Comparison of ENCODE assay signal across 19 mouse cellular contexts in genomic region chr17:25765886-25766285, GRCm38 (mm10). TPM values are rescaled to one million over a fixed set of nuclear protein-coding genes. Genes with fewer than 3 reads are reported as not detected.
DNase-seq lines count a peak whose midpoint lies in the region; ATAC-seq and TF ChIP-seq lines count a peak whose summit lies in the region.
"Had no signal": no experiment of that assay in that cellular context is flagged by ENCODE, and none has a peak within 500 bp of the region (broad histone marks: within the 10 kb centered on the region; RNA-seq: fewer than 3 reads in every experiment).

No protein-coding gene starts in this region.

- no peaks in the 10 kb centered on the region for H3K36me3 ChIP-seq in forebrain, embryonic 10.5 days (replicated peaks)
- no peaks in the 10 kb centered on the region for H3K36me3 ChIP-seq in forebrain, embryonic 16.5 days (ENCODE audit: control insufficient read depth, insufficient read depth)
- no peaks in the 10 kb centered on the region for H3K36me3 ChIP-seq in neural tube, embryonic 11.5 days (ENCODE audit: control insufficient read depth, insufficient read depth, low read length)
- no peaks in the 10 kb centered on the region for H3K36me3 ChIP-seq in neural tube, embryonic 15.5 days
- no peaks in the 10 kb centered on the region for H3K36me3 ChIP-seq in forebrain, postnatal 0 days (ENCODE audit: insufficient read depth)
- H3K36me3 ChIP-seq: heart, embryonic 10.5 days; liver, embryonic 13.5 days; neural tube, embryonic 13.5 days; stomach, embryonic 15.5 days had no signal

- H3K9me3 ChIP-seq in forebrain, embryonic 10.5 days, result no peaks in the 10 kb centered on the region
- no peaks in the 10 kb centered on the region for H3K9me3 ChIP-seq in forebrain, embryonic 16.5 days (ENCODE audit: control insufficient read depth, low read length)
- no peaks in the 10 kb centered on the region for H3K9me3 ChIP-seq in neural tube, embryonic 11.5 days (ENCODE audit: control insufficient read depth, low read length)
- H3K9me3 ChIP-seq in neural tube, embryonic 15.5 days (replicated peaks), result no peaks in the 10 kb centered on the region
- H3K9me3 ChIP-seq in forebrain, postnatal 0 days (ENCODE audit: low read length), result no peaks in the 10 kb centered on the region
- H3K9me3 ChIP-seq: heart, embryonic 10.5 days; liver, embryonic 13.5 days; neural tube, embryonic 13.5 days; stomach, embryonic 15.5 days had no signal

- TF ChIP-seq CTCF in forebrain, postnatal 0 days (IDR thresholded peaks at IDR 0.05; ENCODE audit: low read depth), result no peak

- peaks cover 16% of the 10 kb centered on the region for H3K4me1 ChIP-seq in forebrain, embryonic 10.5 days
- H3K4me1 ChIP-seq in forebrain, embryonic 16.5 days (replicated peaks; ENCODE audit: control insufficient read depth, insufficient read depth, low read length), result 0 out of 2 replicates have a peak, but pooled peaks cover 3% of the 10 kb centered on the region
- no peaks in the 10 kb centered on the region for H3K4me1 ChIP-seq in neural tube, embryonic 11.5 days (ENCODE audit: control insufficient read depth, insufficient read depth, low read length)
- H3K4me1 ChIP-seq in neural tube, embryonic 15.5 days, result no peaks in the 10 kb centered on the region
- H3K4me1 ChIP-seq in forebrain, postnatal 0 days (ENCODE audit: insufficient read depth), result no peaks in the 10 kb centered on the region
- H3K4me1 ChIP-seq: heart, embryonic 10.5 days; liver, embryonic 13.5 days; neural tube, embryonic 13.5 days; stomach, embryonic 15.5 days had no signal

- peak; percentile 46 for DNase-seq in forebrain, embryonic 10.5 days (ENCODE audit: extremely low spot score, low spot score)
- peak; percentile 58 for DNase-seq in neural tube, embryonic 11.5 days (ENCODE audit: low spot score)
- DNase-seq in forebrain, postnatal 0 days, result no peak
- DNase-seq in right cerebral cortex, postnatal 14 days, result no peak
- DNase-seq in adrenal gland, adult 8-10 months, result no peak
- no peak for DNase-seq in adrenal gland, postnatal 10 days
- DNase-seq: cerebellum, adult 11-12 months; gastrocnemius, postnatal 10 days; layer of hippocampus, postnatal 36 days; left cerebral cortex, postnatal 4 days; liver, embryonic 13.5 days had no signal

- 53% methylated on average over 5 of the region's 5 CpGs for WGBS in forebrain, embryonic 10.5 days
- 11% methylated on average over 5 of the region's 5 CpGs for WGBS in forebrain, embryonic 16.5 days
- WGBS in neural tube, embryonic 11.5 days, result 40% methylated on average over 5 of the region's 5 CpGs
- 25% methylated on average over 5 of the region's 5 CpGs for WGBS in neural tube, embryonic 15.5 days
- 13% methylated on average over 5 of the region's 5 CpGs for whole genome bisulfite sequencing in forebrain, postnatal 0 days

- H3K9ac ChIP-seq in forebrain, embryonic 16.5 days (replicated peaks; ENCODE audit: low read depth, low read length), result no peak overlapping the region
- H3K9ac ChIP-seq in neural tube, embryonic 11.5 days (ENCODE audit: low read length), result no peak overlapping the region
- no peak overlapping the region for H3K9ac ChIP-seq in neural tube, embryonic 15.5 days (replicated peaks)
- H3K9ac ChIP-seq in forebrain, postnatal 0 days, result no peak overlapping the region
- H3K9ac ChIP-seq: liver, embryonic 13.5 days; neural tube, embryonic 13.5 days; stomach, embryonic 15.5 days had no signal

- H3K4me2 ChIP-seq in forebrain, embryonic 16.5 days (ENCODE audit: low read length), result no peak overlapping the region
- H3K4me2 ChIP-seq in neural tube, embryonic 11.5 days (ENCODE audit: low read depth), result no peak overlapping the region
- H3K4me2 ChIP-seq in neural tube, embryonic 15.5 days, result no peak overlapping the region
- H3K4me2 ChIP-seq in forebrain, postnatal 0 days (ENCODE audit: low read depth), result no peak overlapping the region
- H3K4me2 ChIP-seq: liver, embryonic 13.5 days; neural tube, embryonic 13.5 days; stomach, embryonic 15.5 days had no signal

- no peak for ATAC-seq in forebrain, embryonic 16.5 days
- no peak for ATAC-seq in neural tube, embryonic 11.5 days (ENCODE audit: insufficient read depth, low FRiP score, low TSS enrichment)
- no peak for ATAC-seq in neural tube, embryonic 15.5 days (ENCODE audit: low FRiP score)
- ATAC-seq in forebrain, postnatal 0 days, result peak; percentile 43; the same call in 1 of the 2 replicates
- ATAC-seq: Patski had no signal

- no peak overlapping the region for H3K4me3 ChIP-seq in forebrain, embryonic 10.5 days
- H3K4me3 ChIP-seq in forebrain, embryonic 16.5 days (replicated peaks; ENCODE audit: low read length), result no peak overlapping the region
- H3K4me3 ChIP-seq in neural tube, embryonic 11.5 days (ENCODE audit: low read depth, low read length), result no peak overlapping the region
- no peak overlapping the region for H3K4me3 ChIP-seq in neural tube, embryonic 15.5 days (replicated peaks)
- H3K4me3 ChIP-seq in forebrain, postnatal 0 days (ENCODE audit: low read depth, low read length), result no peak overlapping the region
- H3K4me3 ChIP-seq: heart, embryonic 10.5 days; liver, embryonic 13.5 days; neural tube, embryonic 13.5 days; stomach, embryonic 15.5 days had no signal

- H3K27me3 ChIP-seq in forebrain, embryonic 10.5 days (ENCODE audit: poor library complexity, severe bottlenecking), result peaks cover 36% of the 10 kb centered on the region
- no peaks in the 10 kb centered on the region for H3K27me3 ChIP-seq in forebrain, embryonic 16.5 days (replicated peaks; ENCODE audit: control insufficient read depth, insufficient read depth, low read length)
- no peaks in the 10 kb centered on the region for H3K27me3 ChIP-seq in neural tube, embryonic 11.5 days (ENCODE audit: control insufficient read depth, insufficient read depth, low read length)
- H3K27me3 ChIP-seq in neural tube, embryonic 15.5 days (replicated peaks), result peaks cover 28% of the 10 kb centered on the region
- H3K27me3 ChIP-seq in forebrain, postnatal 0 days (ENCODE audit: insufficient read depth, low read length), result no peaks in the 10 kb centered on the region
- H3K27me3 ChIP-seq: Patski; stomach, embryonic 15.5 days had no signal

- H3K27ac ChIP-seq in forebrain, embryonic 10.5 days, result no peak overlapping the region
- no peak overlapping the region for H3K27ac ChIP-seq in forebrain, embryonic 16.5 days (ENCODE audit: low read length)
- H3K27ac ChIP-seq in neural tube, embryonic 11.5 days (ENCODE audit: low read depth, low read length), result no peak overlapping the region
- H3K27ac ChIP-seq in neural tube, embryonic 15.5 days (replicated peaks), result no peak overlapping the region
- H3K27ac ChIP-seq in forebrain, postnatal 0 days (ENCODE audit: low read depth, low read length), result no peak overlapping the region
- H3K27ac ChIP-seq: heart, embryonic 10.5 days; liver, embryonic 13.5 days; neural tube, embryonic 13.5 days; stomach, embryonic 15.5 days had no signal

RNA-seq across cellular contexts. Expression of gene Narfl, which starts 7.7 kb away (rescaled TPM):
- polyA plus RNA-seq in forebrain, embryonic 10.5 days (2016; fragmentation: Nextera tagmentation; extraction: Ambion mirVana), result 24.9 and 26.1 TPM in 2 replicates
- polyA plus RNA-seq in forebrain, embryonic 16.5 days (2015; fragmentation: Nextera tagmentation; extraction: Ambion mirVana), result 33.1 and 34.9 TPM in 2 replicates
- polyA plus RNA-seq in neural tube, embryonic 11.5 days (2014; fragmentation: Nextera tagmentation; extraction: Ambion mirVana), result 22.9 and 27.8 TPM in 2 replicates
- 26.6 and 30.6 TPM in 2 replicates for polyA plus RNA-seq in neural tube, embryonic 15.5 days (2015; fragmentation: Nextera tagmentation; extraction: Ambion mirVana)
- 31.0 and 35.0 TPM in 2 replicates for total RNA-seq in forebrain, postnatal 0 days (2014; rRNA removed)
- polyA plus RNA-seq in forebrain, postnatal 0 days (2015; fragmentation: Nextera tagmentation; extraction: Ambion mirVana), result 30.4 and 30.8 TPM in 2 replicates
- 10 to 100 TPM; 34.8 to 45.2 (median 40.1) TPM for total RNA-seq in adrenal gland, adult 8-10 months (2022)
- total RNA-seq in adrenal gland, postnatal 10 days (2021), result 10 to 100 TPM; 31.9 to 39.7 TPM

RNA-seq across cellular contexts. Expression of gene Msln, which starts 11.7 kb away (rescaled TPM):
- not detected in 2 replicates for polyA plus RNA-seq in forebrain, embryonic 10.5 days (2016; fragmentation: Nextera tagmentation; extraction: Ambion mirVana)
- 0.27 and 0.85 TPM in 2 replicates for polyA plus RNA-seq in forebrain, embryonic 16.5 days (2015; fragmentation: Nextera tagmentation; extraction: Ambion mirVana)
- 0.42 TPM in 1 of 2 replicates, not detected in the other for polyA plus RNA-seq in neural tube, embryonic 11.5 days (2014; fragmentation: Nextera tagmentation; extraction: Ambion mirVana)
- 1.4 and 2.0 TPM in 2 replicates for polyA plus RNA-seq in neural tube, embryonic 15.5 days (2015; fragmentation: Nextera tagmentation; extraction: Ambion mirVana)
- total RNA-seq in forebrain, postnatal 0 days (2014; rRNA removed), result 2.1 and 4.0 TPM in 2 replicates
- polyA plus RNA-seq in forebrain, postnatal 0 days (2015; fragmentation: Nextera tagmentation; extraction: Ambion mirVana), result 0.97 and 1.3 TPM in 2 replicates
- total RNA-seq in adrenal gland, adult 8-10 months (2022), result 1 to 10 TPM; 4.8 to 7.1 (median 6.0) TPM
- 10 to 100 TPM; 13.6 to 19.0 TPM for total RNA-seq in adrenal gland, postnatal 10 days (2021)
- total RNA-seq: megakaryocyte, adult 5-6 weeks had no signal

RNA-seq across cellular contexts. Expression of gene Haghl, which starts 19.6 kb away (rescaled TPM):
- 74.4 and 76.0 TPM in 2 replicates for polyA plus RNA-seq in forebrain, embryonic 10.5 days (2016; fragmentation: Nextera tagmentation; extraction: Ambion mirVana)
- 101 and 135 TPM in 2 replicates for polyA plus RNA-seq in forebrain, embryonic 16.5 days (2015; fragmentation: Nextera tagmentation; extraction: Ambion mirVana)
- 74.6 and 77.3 TPM in 2 replicates for polyA plus RNA-seq in neural tube, embryonic 11.5 days (2014; fragmentation: Nextera tagmentation; extraction: Ambion mirVana)
- polyA plus RNA-seq in neural tube, embryonic 15.5 days (2015; fragmentation: Nextera tagmentation; extraction: Ambion mirVana), result 137 and 153 TPM in 2 replicates
- total RNA-seq in forebrain, postnatal 0 days (2014; rRNA removed), result 118 and 141 TPM in 2 replicates
- 139 and 154 TPM in 2 replicates for polyA plus RNA-seq in forebrain, postnatal 0 days (2015; fragmentation: Nextera tagmentation; extraction: Ambion mirVana)
- 10 to 100 TPM; 21.4 to 67.2 (median 55.9) TPM for total RNA-seq in adrenal gland, adult 8-10 months (2022)
- total RNA-seq in adrenal gland, postnatal 10 days (2021), result 10 to 100 TPM; 22.5 to 35.3 TPM

RNA-seq across cellular contexts. Expression of gene Ccdc78, which starts 20.5 kb away (rescaled TPM):
- polyA plus RNA-seq in forebrain, embryonic 10.5 days (2016; fragmentation: Nextera tagmentation; extraction: Ambion mirVana), result 1.4 and 1.5 TPM in 2 replicates
- 0.13 and 0.15 TPM in 2 replicates for polyA plus RNA-seq in forebrain, embryonic 16.5 days (2015; fragmentation: Nextera tagmentation; extraction: Ambion mirVana)
- 0.15 and 0.34 TPM in 2 replicates for polyA plus RNA-seq in neural tube, embryonic 11.5 days (2014; fragmentation: Nextera tagmentation; extraction: Ambion mirVana)
- polyA plus RNA-seq in neural tube, embryonic 15.5 days (2015; fragmentation: Nextera tagmentation; extraction: Ambion mirVana), result 0.17 and 0.41 TPM in 2 replicates
- 0.31 TPM in 1 of 2 replicates, not detected in the other for total RNA-seq in forebrain, postnatal 0 days (2014; rRNA removed)
- 0.36 and 0.45 TPM in 2 replicates for polyA plus RNA-seq in forebrain, postnatal 0 days (2015; fragmentation: Nextera tagmentation; extraction: Ambion mirVana)
- under 1 TPM in 1 of 4 experiments, not detected in 3; 0.15 TPM for total RNA-seq in adrenal gland, adult 8-10 months (2022)
- total RNA-seq in adrenal gland, postnatal 10 days (2021), result not detected
- total RNA-seq: gastrocnemius, postnatal 10 days; heart, postnatal 25 days; left cerebral cortex, postnatal 4 days; megakaryocyte, adult 5-6 weeks had no signal

RNA-seq across cellular contexts. Expression of gene Fam173a, which starts 26.8 kb away (rescaled TPM):
- 68.4 and 79.1 TPM in 2 replicates for polyA plus RNA-seq in forebrain, embryonic 10.5 days (2016; fragmentation: Nextera tagmentation; extraction: Ambion mirVana)
- 70.7 and 76.5 TPM in 2 replicates for polyA plus RNA-seq in forebrain, embryonic 16.5 days (2015; fragmentation: Nextera tagmentation; extraction: Ambion mirVana)
- polyA plus RNA-seq in neural tube, embryonic 11.5 days (2014; fragmentation: Nextera tagmentation; extraction: Ambion mirVana), result 65.7 and 66.6 TPM in 2 replicates
- 94.0 and 94.1 TPM in 2 replicates for polyA plus RNA-seq in neural tube, embryonic 15.5 days (2015; fragmentation: Nextera tagmentation; extraction: Ambion mirVana)
- total RNA-seq in forebrain, postnatal 0 days (2014; rRNA removed), result 82.5 and 84.2 TPM in 2 replicates
- 76.0 and 78.3 TPM in 2 replicates for polyA plus RNA-seq in forebrain, postnatal 0 days (2015; fragmentation: Nextera tagmentation; extraction: Ambion mirVana)
- total RNA-seq in adrenal gland, adult 8-10 months (2022), result 100 to 1,000 TPM in 3 of 4 experiments, 10 to 100 TPM in 1; 91.1 to 131 (median 117) TPM
- total RNA-seq in adrenal gland, postnatal 10 days (2021), result 10 to 100 TPM; 63.1 to 76.4 TPM

Comparison
In these comparisons a context has a peak if more than half of its experiments do, and no peak if none do; other contexts are left out.
1. DNase-seq: peak in forebrain, embryonic 10.5 days (single experiment) and neural tube, embryonic 11.5 days (single experiment); none in forebrain, postnatal 0 days (single experiment), right cerebral cortex, postnatal 14 days (single experiment), adrenal gland, adult 8-10 months (single experiment) and adrenal gland, postnatal 10 days (single experiment).